Mouse (Mus musculus) myocyte (in vitro differentiated cells): ENCODE results near the gene Errfi1.

ENCODE experiments used
- CEBPB ChIP-seq: IDR thresholded peaks from 2 replicates; pipeline ENCODE4 v1.6.1; 2011; ENCODE audit warnings: mild to moderate bottlenecking, moderate library complexity; ENCODE audit not compliant: poor library complexity, insufficient read depth, severe bottlenecking
- E2F4 ChIP-seq: IDR thresholded peaks from one replicate; pipeline ENCODE4 v1.6.1; 2011; ENCODE audit warnings: mild to moderate bottlenecking, control low read depth, moderate library complexity; ENCODE audit not compliant: insufficient read depth
- MAX ChIP-seq: IDR thresholded peaks from one replicate; pipeline ENCODE4 v1.6.1; 2011; ENCODE audit warnings: low read depth, mild to moderate bottlenecking, control low read depth
- MYOD1 ChIP-seq, 3 experiments: IDR thresholded peaks; one replicate each; pipeline ENCODE4 v1.6.1; 2011; ENCODE audit warnings: control low read depth in 2 of 3, low read depth in 2 of 3, mild to moderate bottlenecking in 2 of 3, moderate library complexity in 1 of 3; ENCODE audit not compliant: insufficient read length in 2 of 3, control insufficient read depth in 1 of 3
- MYOG ChIP-seq, 3 experiments: IDR thresholded peaks; one replicate each; pipeline ENCODE4 v1.6.1; 2011; ENCODE audit warnings: control low read depth in 2 of 3, low read depth in 2 of 3, mild to moderate bottlenecking in 2 of 3; ENCODE audit not compliant: insufficient read length in 2 of 3, control insufficient read depth in 1 of 3, insufficient read depth in 1 of 3
- POLR2A ChIP-seq: IDR thresholded peaks from one replicate; pipeline ENCODE4 v1.6.1; 2011; ENCODE audit warnings: low read depth, mild to moderate bottlenecking, control low read depth, moderate library complexity; ENCODE audit not compliant: insufficient read length
- POLR2AphosphoS2 ChIP-seq: IDR thresholded peaks from one replicate; pipeline ENCODE4 v1.6.1; 2011; ENCODE audit warnings: low read depth, control low read depth; ENCODE audit not compliant: insufficient read length
- SRF ChIP-seq: IDR thresholded peaks from one replicate; pipeline ENCODE4 v1.6.1; 2011; ENCODE audit warnings: low read depth; ENCODE audit not compliant: control insufficient read depth, insufficient read length
- TCF12 ChIP-seq: IDR thresholded peaks from one replicate; pipeline ENCODE4 v1.6.1; 2011; ENCODE audit warnings: mild to moderate bottlenecking, control low read depth; ENCODE audit not compliant: poor library complexity, insufficient read depth, severe bottlenecking
- TCF3 ChIP-seq: IDR thresholded peaks from one replicate; pipeline ENCODE4 v1.6.1; 2011; ENCODE audit warnings: low read depth, control low read depth; ENCODE audit not compliant: insufficient read length
- USF1 ChIP-seq: IDR thresholded peaks from one replicate; pipeline ENCODE4 v1.6.1; 2011; ENCODE audit warnings: low read depth, mild to moderate bottlenecking, control low read depth, moderate library complexity

DNA sequence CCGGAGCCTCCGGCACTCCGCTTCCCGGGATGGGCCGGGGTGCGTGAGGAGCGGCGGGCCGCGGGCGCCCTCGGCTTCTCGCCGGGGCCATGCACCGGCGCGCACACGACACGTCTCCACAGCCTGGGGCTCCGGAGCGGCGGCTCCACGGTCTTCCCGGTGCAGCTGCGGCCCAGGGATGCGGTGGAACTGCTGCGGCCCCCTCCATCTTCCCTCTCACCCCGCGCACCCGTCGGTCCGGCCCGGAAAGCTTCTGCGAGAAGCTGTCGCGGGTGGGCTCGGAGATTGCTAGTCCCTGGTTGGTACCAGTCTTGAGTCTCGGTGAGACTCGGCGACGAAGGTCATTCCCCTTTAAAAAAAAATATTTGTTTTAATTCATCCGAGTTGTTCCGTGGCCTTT lies 1.6 kb downstream of the Errfi1 start:
- TF ChIP-seq TCF12, result no peak
- TF ChIP-seq POLR2A, result no peak
- TF ChIP-seq SRF, result no peak
- no peak for TF ChIP-seq E2F4
- no peak for TF ChIP-seq MAX
- TF ChIP-seq MYOD1 (IDR thresholded peaks at IDR 0.05; ENCODE audit: control insufficient read depth in 1 of 3, insufficient read length in 2 of 3, low read depth in 2 of 3), result no peak
- no peak for TF ChIP-seq USF1
- no peak for TF ChIP-seq POLR2AphosphoS2
- TF ChIP-seq TCF3, result no peak
- no peak for TF ChIP-seq CEBPB
- no peak for TF ChIP-seq MYOG (IDR thresholded peaks at IDR 0.05; ENCODE audit: control insufficient read depth in 1 of 3, insufficient read depth in 1 of 3, insufficient read length in 2 of 3, low read depth in 2 of 3)
